Mouse (Mus musculus) cortical plate, adult 2 months (tissue): ENCODE measurements around the gene Dnajb13. TPM values are rescaled to one million over a fixed set of nuclear protein-coding genes. Genes with fewer than 3 reads are reported as not detected.
"Not testable (repeated sequence)": the region's sequence is repeated elsewhere in the genome, so short reads cannot be mapped to it uniquely, and the experiment has no call there.

Source experiments
- H3K27ac ChIP-seq: fragments of 200-500 bp; 2 replicates; pipeline ENCODE4 v1.5.1; 2012; ENCODE audit warnings: low read length, control low read depth, inconsistent platforms; ENCODE audit not compliant: insufficient read depth
- H3K4me1 ChIP-seq: fragments of 200-500 bp; 2 replicates; pipeline ENCODE4 v1.6.1; 2011; ENCODE audit warnings: low read length; ENCODE audit not compliant: control insufficient read depth, insufficient read depth
- H3K4me3 ChIP-seq: fragments of 200-500 bp; 2 replicates; pipeline ENCODE4 v1.5.1; 2011; ENCODE audit warnings: mild to moderate bottlenecking, low read length, control low read depth; ENCODE audit not compliant: insufficient read depth
- CTCF ChIP-seq: fragments of 200-500 bp; IDR thresholded peaks from 2 replicates; pipeline ENCODE4 v1.5.1; 2011; ENCODE audit warnings: mild to moderate bottlenecking, control low read depth, low read length; ENCODE audit not compliant: insufficient read depth; ENCODE audit errors: extremely low read depth
- POLR2A ChIP-seq: fragments of 200-500 bp; IDR thresholded peaks from 2 replicates; pipeline ENCODE4 v1.6.1; 2011; ENCODE audit warnings: mild to moderate bottlenecking, low read length, control low read depth; ENCODE audit not compliant: insufficient read depth; ENCODE audit errors: extremely low read depth
- polyA plus RNA-seq: library from polyadenylated mRNA; depleted of rRNA; stranded (reverse); fragments of >200 nt; gene quantifications from 2 replicates; pipeline ENCODE4 v1.2.3, GENCODE M21; 2012

The Dnajb13 gene
- polyA plus RNA-seq, 1 experiment = 1.1 TPM

GRCm38 (mm10) chr7:100493484-100494414, 21.0 kb downstream of the Dnajb13 start:
- peak overlapping the region; percentile 28 for H3K4me3 ChIP-seq
- TF ChIP-seq CTCF (no peak), POLR2A (no peak)
- H3K27ac ChIP-seq = 0 out of 2 replicates have a peak overlapping the region, but pooled peaks have one; percentile 17
- H3K4me1 ChIP-seq = no peaks in the 10 kb centered on the region; the same call in 1 of the 2 replicates

GRCm38 (mm10) chr7:100493117-100493483, 21.7 kb downstream of the Dnajb13 start, which contains the start of gene Ucp2:
Ucp2 (plus strand) TSS chr7:100493337.
- Histone ChIP-seq H3K4me3 (peak within 1 kb of the TSS; percentile 28), H3K4me1 (no peaks in the 10 kb centered on the region; the same call in 1 of the 2 replicates), H3K27ac (0 out of 2 replicates have a peak within 1 kb of the TSS, but pooled peaks have one; percentile 17)
- no peak for TF ChIP-seq CTCF
- peak; percentile 69 for TF ChIP-seq POLR2A

GRCm38 (mm10) chr7:100492391-100493116, 22.2 kb downstream of the Dnajb13 start:
- no peaks in the 10 kb centered on the region; the same call in 1 of the 2 replicates for H3K4me1 ChIP-seq
- H3K4me3 ChIP-seq = peak overlapping the region; percentile 28; the same call in 1 of the 2 replicates
- TF ChIP-seq POLR2A (no peak), CTCF (no peak)
- H3K27ac ChIP-seq = no peak overlapping the region

GRCm38 (mm10) chr7:100488474-100489048, 26.2 kb downstream of the Dnajb13 start:
- H3K4me1 ChIP-seq = 0 out of 2 replicates have a peak, but pooled peaks cover 1% of the 10 kb centered on the region
- no peak overlapping the region for H3K27ac ChIP-seq
- TF ChIP-seq POLR2A = no peak
- H3K4me3 ChIP-seq = no peak overlapping the region

GRCm38 (mm10) chr7:100487301-100487700, 27.5 kb downstream of the Dnajb13 start:
- H3K4me3 ChIP-seq = no peak overlapping the region
- TF ChIP-seq CTCF = no peak
- TF ChIP-seq POLR2A = no peak

GRCm38 (mm10) chr7:100484493-100484892, 30.3 kb downstream of the Dnajb13 start:
- TF ChIP-seq CTCF = no peak
- TF ChIP-seq POLR2A = no peak
- Histone ChIP-seq H3K27ac (no peak overlapping the region), H3K4me1 (0 out of 2 replicates have a peak, but pooled peaks cover 1% of the 10 kb centered on the region), H3K4me3 (no peak overlapping the region)

More at GRCm38 (mm10) chr7:100487301-100487700, 27.5 kb downstream of the Dnajb13 start:
- Histone ChIP-seq H3K4me1 (0 out of 2 replicates have a peak, but pooled peaks cover 1% of the 10 kb centered on the region), H3K27ac (no peak overlapping the region)

- H3K27ac ChIP-seq, H3K4me3 ChIP-seq, H3K4me1 ChIP-seq: not testable (repeated sequence)
Observed at GRCm38 (mm10) chr7:100482046-100482445, 32.7 kb downstream of the Dnajb13 start.

GRCm38 (mm10) chr7:100480175-100480574, 34.6 kb downstream of the Dnajb13 start:
- Histone ChIP-seq H3K4me1 (0 out of 2 replicates have a peak, but pooled peaks cover 1% of the 10 kb centered on the region), H3K4me3 (no peak overlapping the region), H3K27ac (no peak overlapping the region)
- TF ChIP-seq CTCF = no peak
- TF ChIP-seq POLR2A = no peak

GRCm38 (mm10) chr7:100479823-100480164, 35.0 kb downstream of the Dnajb13 start:
- H3K4me1 ChIP-seq = 0 out of 2 replicates have a peak, but pooled peaks cover 1% of the 10 kb centered on the region
- TF ChIP-seq CTCF (no peak), POLR2A (no peak)

More at GRCm38 (mm10) chr7:100479823-100480164, 35.0 kb downstream of the Dnajb13 start:
- Histone ChIP-seq H3K4me3 (no peak overlapping the region), H3K27ac (no peak overlapping the region)
